9 mouse cellular contexts compared by ENCODE assay signal in the genomic region with DNA sequence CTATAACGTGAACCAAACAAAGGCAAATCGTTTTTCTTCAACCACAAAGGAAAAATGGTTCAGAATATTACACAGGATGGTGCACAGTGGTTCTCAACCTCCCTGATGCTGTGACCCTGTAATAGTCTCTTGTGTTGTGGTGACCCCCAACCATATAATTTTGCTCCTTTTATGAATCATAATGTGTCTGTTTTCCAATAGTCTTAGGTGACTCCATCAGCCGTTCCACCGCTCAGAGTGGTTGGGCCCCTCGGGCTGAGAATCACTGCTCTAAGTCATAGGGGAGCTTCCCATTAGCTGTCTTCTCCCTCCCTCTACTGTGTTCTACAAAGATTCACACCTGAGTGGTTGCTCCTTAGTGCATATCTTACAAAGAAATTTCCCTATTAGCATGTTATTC. TPM values are rescaled to one million over a fixed set of nuclear protein-coding genes. Genes with fewer than 3 reads are reported as not detected.
"Had no signal": no experiment of that assay in that cellular context is flagged by ENCODE, and none has a peak within 500 bp of the region (broad histone marks: within the 10 kb centered on the region; RNA-seq: fewer than 3 reads in every experiment).

No protein-coding gene starts in this region.

- H3K9me3 ChIP-seq: limb, embryonic 15.5 days; liver, embryonic 12.5 days; midbrain, embryonic 12.5 days; neural tube, embryonic 15.5 days had no signal

- H3K4me3 ChIP-seq: limb, embryonic 15.5 days; liver, embryonic 12.5 days; midbrain, embryonic 12.5 days; myocyte; neural tube, embryonic 15.5 days had no signal

- H3K27me3 ChIP-seq: limb, embryonic 15.5 days; liver, embryonic 12.5 days; midbrain, embryonic 12.5 days; neural tube, embryonic 15.5 days had no signal

- H3K36me3 ChIP-seq: liver, embryonic 12.5 days had no signal

- H3K27ac ChIP-seq: limb, embryonic 15.5 days; liver, embryonic 12.5 days; midbrain, embryonic 12.5 days; neural tube, embryonic 15.5 days; stomach, postnatal 0 days had no signal

- H3K4me1 ChIP-seq: midbrain, embryonic 12.5 days had no signal

- ATAC-seq: liver, embryonic 12.5 days had no signal

- H3K4me2 ChIP-seq: limb, embryonic 15.5 days; liver, embryonic 12.5 days; lung, embryonic 14.5 days; midbrain, embryonic 12.5 days; neural tube, embryonic 15.5 days had no signal

- H3K9ac ChIP-seq: limb, embryonic 15.5 days; liver, embryonic 12.5 days; lung, embryonic 14.5 days; midbrain, embryonic 12.5 days; neural tube, embryonic 15.5 days had no signal

- DNase-seq: layer of hippocampus, postnatal 36 days had no signal

RNA-seq across cellular contexts. Expression of a gene that starts 9.4 kb away (rescaled TPM):
- total RNA-seq: megakaryocyte, adult 5-6 weeks had no signal
